Mouse (Mus musculus): ENCODE measurements at regions not wholly inside any gene's neighbourhood (a gene's known extent, or its start where the extent isn't known, plus 50 kb on each side); places are given as distances from the start of the nearest gene placed in this dataset.

GRCm38 (mm10) chr5:111506821-111507220, 89.7 kb downstream of the Mn1 start:
- no peak for DNase-seq (ENCODE audit: low spot score in 2 of 2)

GRCm38 (mm10) chr5:111507332-111507731, 90.2 kb downstream of the Mn1 start:
- no peak for DNase-seq (ENCODE audit: low spot score in 2 of 2)

GRCm38 (mm10) chr5:111509014-111509561, 91.9 kb downstream of the Mn1 start:
- DNase-seq (ENCODE audit: low spot score in 2 of 2) = peak in 1 of 2 experiments; percentile 23

GRCm38 (mm10) chr5:111509575-111510057, 92.5 kb downstream of the Mn1 start:
- no peak for DNase-seq (ENCODE audit: low spot score in 2 of 2)

- no peak for DNase-seq (ENCODE audit: low spot score in 2 of 2)
These were observed 93.2 kb downstream of the Mn1 start for GRCm38 (mm10) chr5:111510183-111510878.

- no peak for DNase-seq (ENCODE audit: low spot score in 2 of 2)
These were observed 93.7 kb downstream of the Mn1 start for GRCm38 (mm10) chr5:111510879-111511231.

- no peak for DNase-seq (ENCODE audit: low spot score in 2 of 2)
These were observed 94.8 kb downstream of the Mn1 start for GRCm38 (mm10) chr5:111511982-111512381.

- no peak for DNase-seq (ENCODE audit: low spot score in 2 of 2)
These were observed 96.8 kb downstream of the Mn1 start for GRCm38 (mm10) chr5:111513976-111514375.

GRCm38 (mm10) chr5:111519059-111519458, 101.9 kb downstream of the Mn1 start:
- DNase-seq (ENCODE audit: low spot score in 2 of 2) = no peak

- DNase-seq (ENCODE audit: low spot score in 2 of 2) = peak in 1 of 2 experiments; percentile 32
These were observed 102.4 kb downstream of the Mn1 start for GRCm38 (mm10) chr5:111519500-111520041.

- no peak for DNase-seq (ENCODE audit: low spot score in 2 of 2)
These were observed 104.7 kb downstream of the Mn1 start for GRCm38 (mm10) chr5:111521866-111522265.

GRCm38 (mm10) chr5:111522586-111522985, 105.4 kb downstream of the Mn1 start:
- no peak for DNase-seq (ENCODE audit: low spot score in 2 of 2)

GRCm38 (mm10) chr5:111527741-111528140, 110.6 kb downstream of the Mn1 start:
- no peak for DNase-seq (ENCODE audit: low spot score in 2 of 2)

- DNase-seq (ENCODE audit: low spot score in 2 of 2) = no peak
These were observed 111.9 kb downstream of the Mn1 start for GRCm38 (mm10) chr5:111529096-111529495.

GRCm38 (mm10) chr5:111530628-111531524, 113.7 kb downstream of the Mn1 start:
- DNase-seq (ENCODE audit: low spot score in 2 of 2) = no peak

GRCm38 (mm10) chr5:111532446-111533035, 115.4 kb downstream of the Mn1 start:
- no peak for DNase-seq (ENCODE audit: low spot score in 2 of 2)

GRCm38 (mm10) chr5:111535978-111536377, 118.8 kb downstream of the Mn1 start:
- DNase-seq (ENCODE audit: low spot score in 2 of 2) = no peak

GRCm38 (mm10) chr5:111538560-111539450, 121.6 kb downstream of the Mn1 start:
- no peak for DNase-seq (ENCODE audit: low spot score in 2 of 2)

- DNase-seq (ENCODE audit: low spot score in 2 of 2) = no peak
These were observed 123.3 kb downstream of the Mn1 start for GRCm38 (mm10) chr5:111540486-111540885.

- DNase-seq (ENCODE audit: low spot score in 2 of 2) = no peak
These were observed 124.9 kb downstream of the Mn1 start for GRCm38 (mm10) chr5:111542077-111542476.

Measured in frontal cortex, postnatal 10 days (tissue).